Mouse (Mus musculus): Measurements from ENCODE around the gene Polr2j.
A peak's percentile ranks its signal among the peaks of the same experiment; 100 is the strongest.

DNA sequence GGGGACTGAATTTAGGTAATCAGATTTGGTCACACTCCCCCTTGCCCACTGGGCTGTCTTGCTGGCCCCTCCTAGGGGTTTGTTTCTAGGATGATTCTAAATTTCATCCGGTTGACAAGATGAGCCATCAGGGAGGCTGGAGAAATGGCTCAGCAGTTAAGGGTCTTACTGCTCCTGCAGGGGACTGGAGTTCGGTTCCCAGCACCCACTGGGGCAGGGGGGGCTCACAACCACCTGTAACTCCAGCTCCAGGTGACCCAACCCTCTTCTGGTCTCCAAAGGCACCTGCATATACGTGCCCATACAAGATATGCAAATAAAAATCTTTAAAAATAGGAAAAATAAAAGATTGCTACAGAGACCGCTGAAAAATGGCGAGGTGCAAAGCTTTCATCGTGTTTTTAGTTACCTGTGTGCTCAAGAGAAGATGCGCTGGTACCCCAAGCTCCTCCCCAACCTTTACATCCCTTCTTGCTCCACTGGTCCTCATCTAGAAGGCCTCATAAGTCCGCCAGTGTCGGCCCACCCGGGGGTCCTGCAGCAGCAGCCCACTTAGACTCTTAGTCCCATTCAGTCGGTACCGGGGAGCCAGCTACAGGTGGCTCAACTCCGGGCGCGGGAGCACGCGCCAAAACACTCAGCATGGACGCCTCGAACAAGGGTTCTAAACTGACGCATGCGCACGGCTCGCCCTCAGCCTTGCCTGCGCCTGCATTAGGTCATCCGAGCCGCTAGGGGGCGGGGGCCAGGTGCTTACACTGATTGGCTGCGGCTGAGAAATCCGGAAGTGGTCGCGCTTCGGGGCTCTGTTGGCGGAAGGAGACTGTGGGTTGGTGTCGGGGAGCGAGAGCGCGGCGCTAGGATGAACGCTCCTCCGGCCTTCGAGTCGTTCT is at the start of gene Polr2j:
- TF ChIP-seq POLR2A (IDR thresholded peaks at IDR 0.05; ENCODE audit: low read depth, low read length) (peak; percentile 95), CTCF (conservative IDR thresholded peaks at IDR 0.05 in 1 of 2, IDR thresholded peaks at IDR 0.05 in 1 of 2; ENCODE audit: low read depth in 2 of 2, low read length in 2 of 2) (peak; percentile 61 to 95; a peak in 3 of 4 replicates), MAX (IDR thresholded peaks at IDR 0.05; ENCODE audit: low read length) (peak; percentile 79; the same call in 1 of the 2 replicates), NELFE (IDR thresholded peaks at IDR 0.05; ENCODE audit: low read depth, low read length) (peak; percentile 97), MXI1 (IDR thresholded peaks at IDR 0.05; ENCODE audit: low read depth, low read length) (peak; percentile 81), JUN (IDR thresholded peaks at IDR 0.05; ENCODE audit: insufficient read depth, low read depth, low read length) (no peak), BHLHE40 (IDR thresholded peaks at IDR 0.05; ENCODE audit: low read depth, low read length) (no peak; the same call in 1 of the 2 replicates), TBP (conservative IDR thresholded peaks at IDR 0.05; ENCODE audit: low read depth, low read length) (peak; percentile 73; the same call in 1 of the 2 replicates)
